Mouse (Mus musculus) liver, embryonic 11.5 days (tissue): ENCODE measurements around the gene Zfp882. TPM values are rescaled to one million over a fixed set of nuclear protein-coding genes. Genes with fewer than 3 reads are reported as not detected.
"Not testable (repeated sequence)": the region's sequence is repeated elsewhere in the genome, so short reads cannot be mapped to it uniquely, and the experiment has no call there.

Experiments used
- ATAC-seq: fragments of 200-750 bp; cut with Nextera tagmentation; replicated peaks from 2 replicates; pipeline ENCODE4 v1.8.0; 2017; ENCODE audit warnings: moderate number of reproducible peaks, mild to moderate bottlenecking, moderate TSS enrichment, moderate library complexity; ENCODE audit not compliant: low FRiP score
- DNase-seq: peaks from one replicate; pipeline ENCODE4 v3.0.0-alpha.2; 2017; ENCODE audit warnings: low spot score
- H3K27ac ChIP-seq: fragments of 300-500 bp; sonication (generic); 2 replicates; pipeline ENCODE4 v1.5.1; 2014; ENCODE audit warnings: mild to moderate bottlenecking, low read depth, low read length, control low read depth
- H3K27me3 ChIP-seq: fragments of 300-500 bp; sonication (generic); replicated peaks from 2 replicates; pipeline ENCODE4 v1.6.1; 2014; ENCODE audit warnings: low read length, mixed read lengths; ENCODE audit not compliant: control insufficient read depth, insufficient read depth
- H3K36me3 ChIP-seq: fragments of 300-500 bp; sonication (generic); 2 replicates; pipeline ENCODE4 v1.6.1; 2014; ENCODE audit warnings: mild to moderate bottlenecking, low read length, moderate library complexity, mixed read lengths; ENCODE audit not compliant: control insufficient read depth, insufficient read depth
- H3K4me1 ChIP-seq: fragments of 300-500 bp; sonication (generic); replicated peaks from 2 replicates; pipeline ENCODE4 v1.6.1; 2014; ENCODE audit warnings: low read length, mixed read lengths; ENCODE audit not compliant: control insufficient read depth, insufficient read depth
- H3K4me2 ChIP-seq: fragments of 300-500 bp; sonication (generic); 2 replicates; pipeline ENCODE4 v1.6.1; 2014; ENCODE audit warnings: mild to moderate bottlenecking, control low read depth, moderate library complexity
- H3K4me3 ChIP-seq: fragments of 300-500 bp; sonication (generic); 2 replicates; pipeline ENCODE4 v1.5.1; 2014; ENCODE audit warnings: low read depth, low read length, control low read depth
- H3K9ac ChIP-seq: fragments of 300-500 bp; sonication (generic); 2 replicates; pipeline ENCODE4 v1.6.1; 2014; ENCODE audit warnings: low read depth, low read length, control low read depth
- H3K9me3 ChIP-seq: fragments of 300-500 bp; sonication (generic); 2 replicates; pipeline ENCODE4 v1.6.1; 2016; ENCODE audit warnings: low read length, inconsistent platforms, mixed read lengths; ENCODE audit not compliant: control insufficient read depth
- WGBS: fragments of 180-500 bp; shearing (Covaris S2); extraction: QIAGEN DNeasy Blood & Tissue Kit; methylation state at CpG from one replicate; pipeline ENCODE4 v1.1.7; 2014; 5-methylcytosine and 5-hydroxymethylcytosine counted together
- polyA plus RNA-seq: library from polyadenylated mRNA; unstranded; fragments of >200 nt; fragmentation: Nextera tagmentation; extraction: Ambion mirVana; gene quantifications from 2 replicates; pipeline ENCODE4 v1.2.1, GENCODE M21; 2014

Zfp882 gene
- polyA plus RNA-seq: 1.5 and 1.6 TPM in 2 replicates

DNA sequence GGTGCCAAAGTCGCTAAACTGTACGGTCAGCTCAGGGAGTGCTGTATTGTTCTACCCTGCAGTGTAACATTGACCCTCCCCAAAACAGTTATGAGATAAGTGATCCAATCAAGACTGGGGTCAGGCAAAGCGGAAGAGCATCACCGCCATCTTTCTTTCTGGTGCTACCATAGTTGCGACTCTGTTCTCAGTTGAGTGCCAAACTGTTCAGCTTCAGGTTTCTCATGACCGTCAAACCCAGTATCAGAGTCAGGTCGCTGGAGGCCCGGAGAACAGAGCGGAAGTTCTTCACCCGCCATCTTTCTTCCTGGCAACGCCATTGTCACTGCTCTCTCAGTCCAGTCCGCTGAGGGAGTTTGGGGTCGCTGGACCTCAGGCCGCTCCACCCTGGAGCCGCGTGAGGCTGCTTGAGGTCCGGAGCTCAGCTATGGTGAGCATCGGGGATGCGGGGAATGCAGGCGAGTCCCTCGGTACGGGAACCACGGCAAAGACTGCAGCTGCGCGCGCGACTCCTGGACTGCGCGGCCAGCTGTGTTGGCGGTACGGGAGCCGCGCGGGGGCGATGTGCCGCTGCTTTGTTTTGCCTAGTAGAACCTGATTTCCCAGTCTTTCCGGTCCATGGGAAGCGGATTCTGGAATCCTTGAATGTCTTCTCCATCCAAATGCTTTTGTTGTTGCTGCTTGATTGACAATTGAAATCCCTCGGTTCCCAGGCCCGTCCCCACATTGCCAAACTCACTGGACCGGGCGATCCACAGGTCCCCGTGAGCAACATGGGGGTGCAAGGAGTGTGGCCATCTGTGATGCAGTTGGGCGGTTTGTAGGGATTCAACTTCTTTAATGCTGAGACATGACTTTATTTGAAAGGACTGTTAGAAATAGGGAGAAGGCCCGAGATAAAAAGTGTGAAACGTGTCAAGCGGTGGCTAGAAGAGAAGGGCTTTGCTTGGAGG is at the start of gene Zfp882, which contains the start of gene Zfp617:
Zfp882 (plus strand) TSS at position 300 of the 953 bp plus-strand sequence.
Zfp617 (plus strand) TSS at position 327 of the 953 bp plus-strand sequence.
- 7% methylated on average over 47 of the region's 47 CpGs for WGBS
- H3K36me3 ChIP-seq: no peaks in the 10 kb centered on the region
- ATAC-seq (peak; percentile 92), DNase-seq (peak; percentile 90)
- peak within 1 kb of the TSS; percentile 71 for H3K4me2 ChIP-seq
- peak within 1 kb of the TSS; percentile 89 for H3K27ac ChIP-seq
- no peaks in the 10 kb centered on the region for H3K9me3 ChIP-seq
- no peaks in the 10 kb centered on the region for H3K4me1 ChIP-seq
- H3K27me3 ChIP-seq: no peaks in the 10 kb centered on the region
- H3K4me3 ChIP-seq: peak within 1 kb of the TSS; percentile 79
- H3K9ac ChIP-seq: peak within 1 kb of the TSS; percentile 93

GRCm38 (mm10) chr8:71861551-71861950 is 46.9 kb upstream of the Zfp882 start:
- WGBS: 62% methylated on average over 1 of the region's 1 CpGs
- not testable (repeated sequence) for H3K27ac ChIP-seq, H3K9ac ChIP-seq, H3K9me3 ChIP-seq, H3K4me3 ChIP-seq, DNase-seq, H3K27me3 ChIP-seq, H3K4me1 ChIP-seq, H3K4me2 ChIP-seq, H3K36me3 ChIP-seq, ATAC-seq

- H3K9ac ChIP-seq, H3K4me1 ChIP-seq, DNase-seq, H3K27me3 ChIP-seq, H3K36me3 ChIP-seq, ATAC-seq, H3K27ac ChIP-seq, H3K4me2 ChIP-seq, H3K9me3 ChIP-seq, H3K4me3 ChIP-seq: not testable (repeated sequence)
These were observed 46.4 kb upstream of the Zfp882 start for GRCm38 (mm10) chr8:71862038-71862437.

DNA sequence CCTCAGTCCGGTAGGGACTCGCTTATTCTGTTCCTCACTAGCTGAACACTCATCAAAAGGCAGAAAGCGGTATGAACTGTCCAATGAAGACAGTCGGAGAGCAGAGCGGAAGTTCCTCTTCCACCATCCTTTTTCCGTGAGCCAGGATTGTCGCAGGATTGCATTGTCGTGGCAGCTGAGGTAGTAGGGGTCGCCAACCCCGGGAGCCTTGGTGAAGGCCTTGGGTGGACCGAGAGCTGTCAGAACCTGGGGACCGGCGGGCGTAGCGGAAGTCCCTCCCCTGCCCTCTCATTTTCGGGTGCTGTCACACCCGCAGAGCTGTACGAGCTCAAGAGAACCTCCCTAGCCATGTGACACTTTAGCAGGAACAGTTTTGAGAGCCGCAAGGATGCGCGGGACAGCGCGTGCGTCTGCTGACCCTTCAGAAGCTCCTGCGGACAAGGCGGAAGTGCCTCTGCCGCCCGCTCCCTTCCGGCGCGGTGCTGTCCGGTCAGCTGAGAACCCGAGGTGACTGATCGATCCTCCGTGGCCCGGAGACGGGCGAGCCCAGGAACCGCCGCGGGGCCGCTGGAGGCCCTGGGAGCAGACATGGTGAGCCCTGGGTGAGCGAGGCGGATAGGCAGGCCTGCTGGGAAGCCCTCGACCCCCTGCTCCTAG is 26.7 kb upstream of the Zfp882 start, which contains the start of gene Zfp709:
Zfp709 (plus strand) TSS at position 402 of the 657 bp plus-strand sequence.
- Histone ChIP-seq H3K27me3 (no peaks in the 10 kb centered on the region), H3K36me3 (peaks cover 14% of the 10 kb centered on the region), H3K9me3 (peaks cover 11% of the 10 kb centered on the region; the same call in 1 of the 2 replicates), H3K27ac (peak within 1 kb of the TSS; percentile 67), H3K9ac (peak within 1 kb of the TSS; percentile 88), H3K4me3 (peak within 1 kb of the TSS; percentile 73), H3K4me1 (no peaks in the 10 kb centered on the region), H3K4me2 (peak within 1 kb of the TSS; percentile 93)
- ATAC-seq (peak; percentile 90), DNase-seq (peak; percentile 76)
- 4% methylated on average over 45 of the region's 45 CpGs for WGBS

DNA sequence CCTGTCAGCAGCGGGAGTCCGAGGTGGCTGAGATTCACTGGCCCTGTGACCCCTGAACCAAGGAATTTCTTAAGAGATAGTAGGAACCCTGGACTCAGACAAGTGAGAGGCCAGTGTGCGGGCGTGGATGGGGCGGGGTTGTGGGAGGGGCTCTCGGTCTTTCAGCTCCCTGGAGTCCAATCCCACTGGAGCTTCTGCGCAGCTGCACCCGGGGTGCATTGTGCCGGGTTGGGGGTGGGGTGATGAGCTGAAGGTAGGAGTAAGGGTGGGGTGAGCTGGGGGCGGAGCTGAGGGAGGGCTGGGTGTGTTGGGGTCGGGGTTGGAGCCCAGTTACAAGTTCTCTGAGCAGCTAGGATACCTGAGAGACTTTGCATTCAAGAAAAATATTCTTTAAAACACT is 7.7 kb upstream of the Zfp882 start:
- WGBS: 48% methylated on average over 11 of the region's 11 CpGs
- H3K27ac ChIP-seq, H3K9ac ChIP-seq, H3K9me3 ChIP-seq, ATAC-seq, H3K4me2 ChIP-seq, H3K27me3 ChIP-seq, DNase-seq, H3K4me1 ChIP-seq, H3K36me3 ChIP-seq, H3K4me3 ChIP-seq: not testable (repeated sequence)

GRCm38 (mm10) chr8:71903084-71903483 is 5.3 kb upstream of the Zfp882 start:
- H3K4me2 ChIP-seq, H3K9ac ChIP-seq, H3K36me3 ChIP-seq, H3K4me1 ChIP-seq, H3K27ac ChIP-seq, H3K9me3 ChIP-seq, ATAC-seq, DNase-seq, H3K27me3 ChIP-seq, H3K4me3 ChIP-seq: not testable (repeated sequence)
- 63% methylated on average over 1 of the region's 1 CpGs for WGBS

DNA sequence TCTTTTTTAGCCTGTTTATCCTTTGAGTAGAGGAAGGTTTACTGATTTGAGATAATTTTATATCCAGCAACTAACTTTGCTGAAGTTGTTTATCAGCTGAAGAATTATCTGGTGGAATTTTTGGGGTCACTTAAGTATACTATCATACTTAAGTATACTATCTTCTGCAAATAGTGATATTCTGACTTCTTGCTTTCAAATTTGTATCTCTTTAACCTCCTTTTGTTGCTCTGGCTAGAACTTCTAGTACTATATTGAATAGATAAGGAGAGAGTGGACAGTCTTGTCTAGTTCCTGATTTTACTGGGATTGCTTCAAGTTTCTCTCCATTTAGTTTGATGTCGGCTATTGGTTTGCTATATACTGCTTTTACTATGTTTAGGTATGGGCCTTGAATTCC is 1.6 kb upstream of the Zfp882 start:
- Histone ChIP-seq H3K9me3 (no peaks in the 10 kb centered on the region), H3K36me3 (no peaks in the 10 kb centered on the region), H3K4me1 (no peaks in the 10 kb centered on the region), H3K9ac (no peak overlapping the region), H3K4me2 (no peak overlapping the region), H3K27ac (no peak overlapping the region), H3K4me3 (no peak overlapping the region), H3K27me3 (no peaks in the 10 kb centered on the region)
- no peak for DNase-seq
- WGBS: 93% methylated on average over 1 of the region's 1 CpGs
- no peak for ATAC-seq

DNA sequence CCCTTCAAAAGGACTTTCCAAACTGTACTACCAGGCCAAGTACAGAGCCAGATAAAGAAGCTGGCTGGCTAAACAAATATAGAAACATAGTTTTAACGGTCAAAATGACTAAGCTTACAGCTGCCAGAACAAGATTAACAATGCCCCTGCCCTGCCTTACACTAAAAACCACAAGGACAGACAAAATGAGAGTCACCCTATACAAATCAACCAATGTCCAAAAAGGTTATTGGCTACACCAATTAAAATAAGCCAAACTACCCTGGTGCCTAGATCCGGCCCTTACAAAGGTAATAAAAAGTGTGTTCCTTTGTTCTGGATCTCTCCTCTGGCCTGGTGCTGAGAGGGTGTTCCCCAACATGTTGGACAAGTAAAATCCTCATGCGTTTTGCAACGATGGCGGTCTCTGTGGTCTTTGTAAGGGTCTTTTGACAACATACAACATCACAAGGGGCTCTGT is 580 bp upstream of the Zfp882 start:
- peak overlapping the region; percentile 79 for H3K4me3 ChIP-seq
- 92% methylated on average over 5 of the region's 5 CpGs for WGBS
- no peak for ATAC-seq
- H3K9ac ChIP-seq: peak overlapping the region; percentile 93; the same call in 1 of the 2 replicates
- H3K27ac ChIP-seq: peak overlapping the region; percentile 89; the same call in 1 of the 2 replicates
- H3K27me3 ChIP-seq: no peaks in the 10 kb centered on the region
- no peak for DNase-seq
- no peaks in the 10 kb centered on the region for H3K36me3 ChIP-seq
- peak overlapping the region; percentile 71 for H3K4me2 ChIP-seq
- H3K4me1 ChIP-seq: no peaks in the 10 kb centered on the region
- H3K9me3 ChIP-seq: no peaks in the 10 kb centered on the region
